Mouse (Mus musculus): ENCODE results near the gene Irgm1. TPM values are rescaled to one million over a fixed set of nuclear protein-coding genes. Genes with fewer than 3 reads are reported as not detected.

Gene Irgm1
- polyA plus RNA-seq, 1 experiment = 9.1 TPM

- TF ChIP-seq MAX (IDR thresholded peaks at IDR 0.05) (no peak), FOSL1 (IDR thresholded peaks at IDR 0.05; ENCODE audit: insufficient read depth, low read length, poor library complexity, severe bottlenecking) (no peak), CTCF (IDR thresholded peaks at IDR 0.05; ENCODE audit: control insufficient read depth, insufficient read depth, insufficient read length) (no peak), USF1 (IDR thresholded peaks at IDR 0.05; ENCODE audit: low read depth) (no peak), MYOG (IDR thresholded peaks at IDR 0.05; ENCODE audit: control insufficient read depth, extremely low read depth, insufficient read length) (no peak), CEBPB (IDR thresholded peaks at IDR 0.05; ENCODE audit: low read depth) (no peak), MYOD1 (IDR thresholded peaks at IDR 0.05; ENCODE audit: control insufficient read depth, insufficient read length, low read depth) (no peak)
- Histone ChIP-seq H3K79me2 (ENCODE audit: control insufficient read depth, insufficient read depth) (no peaks in the 10 kb centered on the region), H3K4me3 (ENCODE audit: insufficient read depth, poor library complexity, severe bottlenecking) (no peak overlapping the region), H3K36me3 (ENCODE audit: control insufficient read depth, insufficient read depth) (no peaks in the 10 kb centered on the region), H3K27me3 (ENCODE audit: control insufficient read depth, insufficient read depth, insufficient read length) (no peaks in the 10 kb centered on the region), H3ac (ENCODE audit: control insufficient read depth, insufficient read length, low read depth) (no peak overlapping the region), H3K79me3 (ENCODE audit: low read depth) (no peaks in the 10 kb centered on the region)
Measured at GRCm38 (mm10) chr11:48843202-48843601, 28.3 kb downstream of the Irgm1 start.

DNA sequence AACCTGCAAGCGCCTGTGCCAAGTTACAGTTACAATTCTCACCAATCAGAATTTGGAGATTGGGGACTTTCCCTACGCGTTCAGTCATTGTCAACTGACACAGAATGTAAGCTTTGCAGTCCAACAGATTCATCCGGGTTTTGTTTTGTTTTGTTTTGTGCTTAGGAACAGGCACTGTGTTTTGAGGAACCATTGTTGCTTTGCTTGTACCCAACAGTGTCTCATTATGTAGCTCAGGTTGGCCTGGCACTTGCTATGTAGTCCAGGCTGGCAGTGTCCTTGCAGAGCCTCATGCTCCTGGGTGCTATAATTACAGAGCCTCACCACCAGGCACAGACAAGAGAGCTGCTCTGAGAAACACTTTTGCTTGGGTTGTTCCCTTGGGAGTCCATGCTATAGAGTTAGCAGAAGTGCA lies 29.1 kb downstream of the Irgm1 start:
- Histone ChIP-seq H3K4me3 (ENCODE audit: insufficient read depth, poor library complexity, severe bottlenecking) (no peak overlapping the region), H3K79me2 (ENCODE audit: control insufficient read depth, insufficient read depth) (no peaks in the 10 kb centered on the region), H3K79me3 (ENCODE audit: low read depth) (no peaks in the 10 kb centered on the region), H3K27me3 (ENCODE audit: control insufficient read depth, insufficient read depth, insufficient read length) (no peaks in the 10 kb centered on the region), H3K36me3 (ENCODE audit: control insufficient read depth, insufficient read depth) (no peaks in the 10 kb centered on the region), H3ac (ENCODE audit: control insufficient read depth, insufficient read length, low read depth) (no peak overlapping the region)
- TF ChIP-seq USF1 (IDR thresholded peaks at IDR 0.05; ENCODE audit: low read depth) = no peak
- TF ChIP-seq FOSL1 (IDR thresholded peaks at IDR 0.05; ENCODE audit: insufficient read depth, low read length, poor library complexity, severe bottlenecking) = no peak
- no peak for TF ChIP-seq CTCF (IDR thresholded peaks at IDR 0.05; ENCODE audit: control insufficient read depth, insufficient read depth, insufficient read length)
- TF ChIP-seq CEBPB (IDR thresholded peaks at IDR 0.05; ENCODE audit: low read depth) = no peak
- TF ChIP-seq MYOD1 (IDR thresholded peaks at IDR 0.05; ENCODE audit: control insufficient read depth, insufficient read length, low read depth) = no peak
- no peak for TF ChIP-seq MAX (IDR thresholded peaks at IDR 0.05)
- TF ChIP-seq MYOG (IDR thresholded peaks at IDR 0.05; ENCODE audit: control insufficient read depth, extremely low read depth, insufficient read length) = no peak

DNA sequence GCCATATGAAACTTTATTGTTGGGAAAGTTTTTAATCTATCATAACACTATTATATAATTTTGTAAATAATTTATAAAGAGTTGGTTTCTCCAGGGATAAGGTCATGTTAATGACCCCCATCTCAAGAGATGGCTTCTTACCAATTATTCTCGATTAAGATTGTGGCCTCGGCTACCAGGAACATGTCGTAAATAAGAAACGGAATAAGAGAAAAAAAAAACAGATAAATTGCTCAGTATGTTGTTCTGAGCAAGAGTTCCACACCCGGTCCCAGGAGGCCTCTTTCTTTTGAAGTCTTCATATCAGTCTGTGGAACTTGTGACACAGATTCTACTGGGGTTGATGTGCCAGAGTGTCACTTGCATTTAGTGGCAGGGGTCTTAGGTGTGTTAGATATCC lies 30.3 kb downstream of the Irgm1 start:
- TF ChIP-seq MYOD1 (IDR thresholded peaks at IDR 0.05; ENCODE audit: control insufficient read depth, insufficient read length, low read depth) (no peak), FOSL1 (IDR thresholded peaks at IDR 0.05; ENCODE audit: insufficient read depth, low read length, poor library complexity, severe bottlenecking) (no peak), USF1 (IDR thresholded peaks at IDR 0.05; ENCODE audit: low read depth) (no peak), CTCF (IDR thresholded peaks at IDR 0.05; ENCODE audit: control insufficient read depth, insufficient read depth, insufficient read length) (no peak), MYOG (IDR thresholded peaks at IDR 0.05; ENCODE audit: control insufficient read depth, extremely low read depth, insufficient read length) (no peak), CEBPB (IDR thresholded peaks at IDR 0.05; ENCODE audit: low read depth) (no peak), MAX (IDR thresholded peaks at IDR 0.05) (no peak)
- Histone ChIP-seq H3K4me3 (ENCODE audit: insufficient read depth, poor library complexity, severe bottlenecking) (no peak overlapping the region), H3K27me3 (ENCODE audit: control insufficient read depth, insufficient read depth, insufficient read length) (no peaks in the 10 kb centered on the region), H3K79me3 (ENCODE audit: low read depth) (no peaks in the 10 kb centered on the region), H3ac (ENCODE audit: control insufficient read depth, insufficient read length, low read depth) (no peak overlapping the region), H3K79me2 (ENCODE audit: control insufficient read depth, insufficient read depth) (no peaks in the 10 kb centered on the region), H3K36me3 (ENCODE audit: control insufficient read depth, insufficient read depth) (no peaks in the 10 kb centered on the region)

GRCm38 (mm10) chr11:48840805-48841204 lies 30.7 kb downstream of the Irgm1 start:
- Histone ChIP-seq H3K4me3 (ENCODE audit: insufficient read depth, poor library complexity, severe bottlenecking) (no peak overlapping the region), H3K27me3 (ENCODE audit: control insufficient read depth, insufficient read depth, insufficient read length) (no peaks in the 10 kb centered on the region), H3K79me2 (ENCODE audit: control insufficient read depth, insufficient read depth) (no peaks in the 10 kb centered on the region), H3K36me3 (ENCODE audit: control insufficient read depth, insufficient read depth) (no peaks in the 10 kb centered on the region), H3ac (ENCODE audit: control insufficient read depth, insufficient read length, low read depth) (no peak overlapping the region), H3K79me3 (ENCODE audit: low read depth) (no peaks in the 10 kb centered on the region)
- no peak for TF ChIP-seq CTCF (IDR thresholded peaks at IDR 0.05; ENCODE audit: control insufficient read depth, insufficient read depth, insufficient read length)
- TF ChIP-seq CEBPB (IDR thresholded peaks at IDR 0.05; ENCODE audit: low read depth) = no peak
- TF ChIP-seq USF1 (IDR thresholded peaks at IDR 0.05; ENCODE audit: low read depth) = no peak
- TF ChIP-seq MAX (IDR thresholded peaks at IDR 0.05) = no peak
- TF ChIP-seq MYOD1 (IDR thresholded peaks at IDR 0.05; ENCODE audit: control insufficient read depth, insufficient read length, low read depth) = no peak
- TF ChIP-seq MYOG (IDR thresholded peaks at IDR 0.05; ENCODE audit: control insufficient read depth, extremely low read depth, insufficient read length) = no peak

DNA sequence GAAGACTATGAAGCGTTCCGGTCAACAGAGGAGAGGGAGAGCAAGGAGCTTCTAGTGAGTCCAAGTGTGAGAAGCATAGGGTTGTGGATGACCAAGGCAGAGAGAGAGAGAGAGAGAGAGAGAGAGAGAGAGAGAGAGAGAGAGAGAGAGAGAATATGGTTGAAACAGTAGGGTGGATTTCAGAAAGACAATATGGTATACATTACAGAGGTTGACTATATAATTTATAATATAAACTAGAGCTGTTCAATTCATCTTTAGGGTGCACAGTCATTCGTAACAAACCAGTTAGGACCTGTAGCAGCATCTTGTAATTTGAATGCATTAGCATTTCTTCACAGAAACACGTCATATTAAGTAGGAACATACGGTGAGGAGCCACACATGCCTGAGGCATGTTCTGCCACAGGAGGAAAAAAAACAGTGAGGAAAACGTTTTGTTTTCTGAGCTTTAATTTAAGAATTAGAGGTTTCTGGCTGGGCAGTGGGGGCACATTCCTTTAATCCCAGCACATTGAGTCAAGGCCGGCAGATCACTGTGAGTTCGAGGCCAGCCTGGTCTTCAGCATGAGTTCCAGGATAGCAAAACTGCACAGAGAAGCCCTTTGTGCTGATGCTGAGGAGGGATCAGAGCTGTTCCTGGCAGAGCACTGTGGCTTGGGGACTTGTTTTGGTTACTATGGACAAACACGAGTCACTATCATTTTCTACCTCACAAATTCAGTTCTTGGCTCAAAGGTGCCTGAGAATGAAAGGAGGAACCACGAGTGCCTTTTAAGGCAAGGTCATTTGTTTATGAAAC lies 32.4 kb downstream of the Irgm1 start:
- no peak overlapping the region for H3ac ChIP-seq (ENCODE audit: control insufficient read depth, insufficient read length, low read depth)
- no peaks in the 10 kb centered on the region for H3K79me2 ChIP-seq (ENCODE audit: control insufficient read depth, insufficient read depth)
- TF ChIP-seq MAX (IDR thresholded peaks at IDR 0.05) = no peak
- no peak for TF ChIP-seq FOSL1 (IDR thresholded peaks at IDR 0.05; ENCODE audit: insufficient read depth, low read length, poor library complexity, severe bottlenecking)
- no peak for TF ChIP-seq CEBPB (IDR thresholded peaks at IDR 0.05; ENCODE audit: low read depth)
- no peak for TF ChIP-seq CTCF (IDR thresholded peaks at IDR 0.05; ENCODE audit: control insufficient read depth, insufficient read depth, insufficient read length)
- no peak for TF ChIP-seq USF1 (IDR thresholded peaks at IDR 0.05; ENCODE audit: low read depth)
- no peak for TF ChIP-seq MYOD1 (IDR thresholded peaks at IDR 0.05; ENCODE audit: control insufficient read depth, insufficient read length, low read depth)
- no peaks in the 10 kb centered on the region for H3K36me3 ChIP-seq (ENCODE audit: control insufficient read depth, insufficient read depth)
- H3K79me3 ChIP-seq (ENCODE audit: low read depth) = no peaks in the 10 kb centered on the region
- H3K27me3 ChIP-seq (ENCODE audit: control insufficient read depth, insufficient read depth, insufficient read length) = no peaks in the 10 kb centered on the region
- peak overlapping the region; percentile 56 for H3K4me3 ChIP-seq (ENCODE audit: insufficient read depth, poor library complexity, severe bottlenecking)

All from C2C12 (cell line).